Mouse (Mus musculus) liver, adult 2 months (tissue): ENCODE measurements around the gene Gm20388.

Experiments used
- CTCF ChIP-seq: fragments of 200-500 bp; IDR thresholded peaks from 2 replicates; pipeline ENCODE4 v1.5.1; 2011; ENCODE audit warnings: low read depth, low read length, control low read depth
- POLR2A ChIP-seq: fragments of 200-500 bp; IDR thresholded peaks from 2 replicates; pipeline ENCODE4 v1.6.1; 2011; ENCODE audit warnings: low read length, control low read depth; ENCODE audit not compliant: insufficient read depth; ENCODE audit errors: extremely low read depth

GRCm38 (mm10) chr8:123884721-123885565 is 3974.3 kb downstream of the Gm20388 start:
- TF ChIP-seq POLR2A (no peak), CTCF (no peak)
